Mouse (Mus musculus) MEL (cell line): Measurements from ENCODE around the gene Gm9903. TPM values are rescaled to one million over a fixed set of nuclear protein-coding genes. Genes with fewer than 3 reads are reported as not detected.

Experiments used
- DNase-seq: peaks from one replicate; pipeline ENCODE4 v3.0.0; 2011; ENCODE audit warnings: low read depth, low spot score
- H3K27ac ChIP-seq: 2 replicates; pipeline ENCODE4 v1.5.1; 2012; ENCODE audit warnings: low read depth, mild to moderate bottlenecking, control low read depth, low read length, moderate library complexity; ENCODE audit not compliant: control insufficient read depth
- H3K27me3 ChIP-seq, 2 experiments: fragments of 150-350 bp in 1 of 2; sonication (generic) in 1 of 2; 2 replicates each; pipeline ENCODE4 v1.6.1; 2012; ENCODE audit warnings: low read length in 2 of 2, mild to moderate bottlenecking in 2 of 2, improper control_type of control experiment in 1 of 2, moderate library complexity in 1 of 2; ENCODE audit not compliant: insufficient read depth in 2 of 2, control insufficient read depth in 1 of 2
- H3K36me3 ChIP-seq, 2 experiments: 2 replicates each; pipeline ENCODE4 v1.6.1; 2012 to 2014; ENCODE audit warnings: low read length in 2 of 2, improper control_type of control experiment in 1 of 2, inconsistent platforms in 1 of 2, mild to moderate bottlenecking in 1 of 2; ENCODE audit not compliant: insufficient read depth in 2 of 2, control insufficient read depth in 1 of 2
- H3K4me1 ChIP-seq, 2 experiments: fragments of 150-350 bp in 1 of 2; sonication (generic) in 1 of 2; 2 replicates each; pipeline ENCODE4 v1.6.1; 2012; ENCODE audit warnings: low read length in 2 of 2, improper control_type of control experiment in 1 of 2, mild to moderate bottlenecking in 1 of 2; ENCODE audit not compliant: insufficient read depth in 2 of 2, control insufficient read depth in 1 of 2
- H3K4me3 ChIP-seq, 2 experiments: fragments of 150-350 bp in 1 of 2; sonication (generic) in 1 of 2; 2 replicates each; pipeline ENCODE4 v1.5.1; 2012; ENCODE audit warnings: low read depth in 2 of 2, low read length in 2 of 2, mild to moderate bottlenecking in 2 of 2, moderate library complexity in 2 of 2, control low read depth in 1 of 2, improper control_type of control experiment in 1 of 2; ENCODE audit not compliant: control insufficient read depth in 1 of 2, insufficient read depth in 1 of 2
- H3K79me2 ChIP-seq: 2 replicates; pipeline ENCODE4 v1.6.1; 2012; ENCODE audit warnings: mild to moderate bottlenecking, low read length, moderate library complexity; ENCODE audit not compliant: control insufficient read depth, poor library complexity, insufficient read depth
- H3K9ac ChIP-seq: 2 replicates; pipeline ENCODE4 v1.6.1; 2012; ENCODE audit warnings: low read depth, mild to moderate bottlenecking, control low read depth, low read length, moderate library complexity; ENCODE audit not compliant: control insufficient read depth, poor library complexity, severe bottlenecking
- H3K9me3 ChIP-seq: fragments of 150-350 bp; sonication (generic); replicated peaks from 2 replicates; pipeline ENCODE4 v1.6.1; 2012; ENCODE audit warnings: mild to moderate bottlenecking, low read length, improper control_type of control experiment, moderate library complexity; ENCODE audit not compliant: insufficient read depth
- CHD1 ChIP-seq: IDR thresholded peaks from 2 replicates; pipeline ENCODE4 v1.6.1; 2012; ENCODE audit warnings: low read depth, mild to moderate bottlenecking, inconsistent platforms, low read length, improper control_type of control experiment
- CHD2 ChIP-seq: IDR thresholded peaks from 2 replicates; pipeline ENCODE4 v1.6.1; 2011; ENCODE audit warnings: low read length, improper control_type of control experiment
- CTCF ChIP-seq, 3 experiments: IDR thresholded peaks in 2 of 3; conservative IDR thresholded peaks in 1 of 3; 2 replicates each; pipeline ENCODE4 v1.5.1; 2011 to 2012; ENCODE audit warnings: low read length in 3 of 3, low read depth in 2 of 3, mild to moderate bottlenecking in 2 of 3, improper control_type of control experiment in 1 of 3, inconsistent platforms in 1 of 3, mixed read lengths in 1 of 3, moderate library complexity in 1 of 3; ENCODE audit not compliant: control insufficient read depth in 1 of 3, insufficient read depth in 1 of 3, poor library complexity in 1 of 3, severe bottlenecking in 1 of 3
- E2F4 ChIP-seq: IDR thresholded peaks from 2 replicates; pipeline ENCODE4 v1.6.1; 2011; ENCODE audit warnings: low read depth, low read length, improper control_type of control experiment, borderline replicate concordance
- ELF1 ChIP-seq: IDR thresholded peaks from 2 replicates; pipeline ENCODE4 v1.6.1; 2014; ENCODE audit warnings: low read depth, mild to moderate bottlenecking, inconsistent platforms, low read length, improper control_type of control experiment, moderate library complexity
- EP300 ChIP-seq, 2 experiments: IDR thresholded peaks; 2 replicates each; pipeline ENCODE4 v1.6.1; 2011; ENCODE audit warnings: improper control_type of control experiment in 2 of 2, low read length in 2 of 2, low read depth in 1 of 2, mild to moderate bottlenecking in 1 of 2
- MAFK ChIP-seq: IDR thresholded peaks from 2 replicates; pipeline ENCODE4 v1.6.1; 2011; ENCODE audit warnings: low read depth, mild to moderate bottlenecking, low read length, improper control_type of control experiment, borderline replicate concordance
- MYB ChIP-seq: IDR thresholded peaks from 2 replicates; pipeline ENCODE4 v1.6.1; 2011; ENCODE audit warnings: mild to moderate bottlenecking, low read depth, low read length, improper control_type of control experiment
- MYC ChIP-seq: IDR thresholded peaks from 2 replicates; pipeline ENCODE4 v1.6.1; 2011; ENCODE audit warnings: low read depth, mild to moderate bottlenecking, low read length, improper control_type of control experiment, moderate library complexity
- NRF1 ChIP-seq: IDR thresholded peaks from 2 replicates; pipeline ENCODE4 v1.6.1; 2014; ENCODE audit warnings: low read depth, mild to moderate bottlenecking, inconsistent platforms, low read length, improper control_type of control experiment, moderate library complexity; ENCODE audit not compliant: poor library complexity, insufficient read depth, severe bottlenecking
- POLR2A ChIP-seq, 2 experiments: IDR thresholded peaks; 2 replicates each; pipeline ENCODE4 v1.6.1; 2011 to 2012; ENCODE audit warnings: low read length in 2 of 2, mild to moderate bottlenecking in 2 of 2, control low read depth in 1 of 2, improper control_type of control experiment in 1 of 2, low read depth in 1 of 2, moderate library complexity in 1 of 2; ENCODE audit not compliant: control insufficient read depth in 1 of 2, insufficient read depth in 1 of 2, poor library complexity in 1 of 2
- POLR2AphosphoS2 ChIP-seq: IDR thresholded peaks from 2 replicates; pipeline ENCODE4 v1.6.1; 2011; ENCODE audit warnings: low read length, improper control_type of control experiment
- POLR2AphosphoS5 ChIP-seq: IDR thresholded peaks from 2 replicates; pipeline ENCODE4 v1.6.1; 2012; ENCODE audit warnings: low read depth, borderline replicate concordance, mild to moderate bottlenecking, inconsistent platforms, low read length, moderate library complexity, mixed read lengths
- RCOR1 ChIP-seq: IDR thresholded peaks from 2 replicates; pipeline ENCODE4 v1.6.1; 2012; ENCODE audit warnings: low read depth, mild to moderate bottlenecking, inconsistent platforms, low read length, improper control_type of control experiment
- TAL1 ChIP-seq: IDR thresholded peaks from 2 replicates; pipeline ENCODE4 v1.6.1; 2012; ENCODE audit warnings: mild to moderate bottlenecking, inconsistent platforms, low read length, moderate library complexity, mixed read lengths
- UBTF ChIP-seq: IDR thresholded peaks from 2 replicates; pipeline ENCODE4 v1.6.1; 2012; ENCODE audit warnings: low read depth, mild to moderate bottlenecking, inconsistent platforms, low read length, improper control_type of control experiment, moderate library complexity, borderline replicate concordance; ENCODE audit not compliant: insufficient read depth
- USF2 ChIP-seq, 2 experiments: IDR thresholded peaks; 2 replicates each; pipeline ENCODE4 v1.6.1; 2011 to 2012; ENCODE audit warnings: improper control_type of control experiment in 2 of 2, low read length in 2 of 2, borderline replicate concordance in 1 of 2, inconsistent platforms in 1 of 2, low read depth in 1 of 2, mild to moderate bottlenecking in 1 of 2; ENCODE audit not compliant: insufficient read depth in 1 of 2
- ZKSCAN1 ChIP-seq: IDR thresholded peaks from 2 replicates; pipeline ENCODE4 v1.6.1; 2012; ENCODE audit warnings: low read depth, mild to moderate bottlenecking, inconsistent platforms, low read length, improper control_type of control experiment, moderate library complexity
- ZMIZ1 ChIP-seq: IDR thresholded peaks from 2 replicates; pipeline ENCODE4 v1.6.1; 2012; ENCODE audit warnings: low read depth, mild to moderate bottlenecking, inconsistent platforms, low read length, improper control_type of control experiment, moderate library complexity
- polyA plus RNA-seq, 2 experiments: library from polyadenylated mRNA; stranded (reverse) in 1 of 2; unstranded in 1 of 2; fragments of >175 nt in 1 of 2; fragments of >200 nt in 1 of 2; gene quantifications; 2 replicates each; pipeline versions ENCODE4 v1.2.1 to v1.2.4; 2012; ENCODE audit warnings: low replicate concordance in 2 of 2, low read depth in 1 of 2; ENCODE audit not compliant: insufficient read length in 2 of 2, insufficient read depth in 1 of 2, missing spikeins in 1 of 2
- total RNA-seq: library from RNA; depleted of rRNA; stranded (reverse); fragments of 300-350 nt; gene quantifications from 2 replicates; pipeline ENCODE4 v1.2.3, GENCODE M21; 2012

The Gm9903 gene
- total and polyA plus RNA-seq, 3 experiments: 0.19 to 0.36 TPM; not detected in 1

GRCm38 (mm10) chr5:33655251-33655840 lies 25.6 kb downstream of the Gm9903 start:
- Histone ChIP-seq H3K27ac (no peak overlapping the region), H3K9ac (no peak overlapping the region), H3K36me3 (peaks cover 3 to 25% of the 10 kb centered on the region in 2 experiments), H3K27me3 (no peaks in the 10 kb centered on the region), H3K4me1 (peaks cover 4 to 25% of the 10 kb centered on the region in 2 experiments), H3K9me3 (no peaks in the 10 kb centered on the region), H3K4me3 (no peak overlapping the region), H3K79me2 (peaks cover 65% of the 10 kb centered on the region)
- DNase-seq: no peak
- TF ChIP-seq USF2 (IDR thresholded peaks at IDR 0.05; ENCODE audit: borderline replicate concordance in 1 of 2, insufficient read depth in 1 of 2, low read depth in 1 of 2, low read length in 2 of 2) (no peak), EP300 (IDR thresholded peaks at IDR 0.05; ENCODE audit: low read depth in 1 of 2, low read length in 2 of 2) (no peak), POLR2A (IDR thresholded peaks at IDR 0.05; ENCODE audit: control insufficient read depth in 1 of 2, insufficient read depth in 1 of 2, low read depth in 1 of 2, low read length in 2 of 2, poor library complexity in 1 of 2) (no peak), POLR2AphosphoS5 (no peak), UBTF (no peak), POLR2AphosphoS2 (no peak)

- peaks cover 55% of the 10 kb centered on the region for H3K79me2 ChIP-seq
- peak overlapping the region; percentile 80 for H3K9ac ChIP-seq
- peaks cover 0 to 21% of the 10 kb centered on the region in 2 experiments; a peak in 2 of 4 replicates for H3K4me1 ChIP-seq
- H3K9me3 ChIP-seq: no peaks in the 10 kb centered on the region
- H3K27me3 ChIP-seq: no peaks in the 10 kb centered on the region
- DNase-seq: no peak
- no peak for TF ChIP-seq ELF1
- TF ChIP-seq CHD2: no peak
- no peak for TF ChIP-seq E2F4
- no peak for TF ChIP-seq MYB
- TF ChIP-seq TAL1: no peak
- TF ChIP-seq MAFK: no peak
- TF ChIP-seq ZMIZ1: no peak
- TF ChIP-seq CHD1: no peak
- TF ChIP-seq MYC: no peak
- no peak for TF ChIP-seq NRF1
- no peak for TF ChIP-seq RCOR1
- TF ChIP-seq CTCF (IDR thresholded peaks at IDR 0.05 in 2 of 3, conservative IDR thresholded peaks at IDR 0.05 in 1 of 3; ENCODE audit: control insufficient read depth in 1 of 3, insufficient read depth in 1 of 3, low read depth in 2 of 3, low read length in 3 of 3, poor library complexity in 1 of 3, severe bottlenecking in 1 of 3): no peak
- TF ChIP-seq ZKSCAN1: no peak
- peaks cover 10 to 26% of the 10 kb centered on the region in 2 experiments for H3K36me3 ChIP-seq
- peak overlapping the region; percentile 67 to 75 for H3K4me3 ChIP-seq
- peak overlapping the region; percentile 78 for H3K27ac ChIP-seq
Observed at GRCm38 (mm10) chr5:33656739-33657138, 27.0 kb downstream of the Gm9903 start.
